Mouse (Mus musculus) liver, postnatal 0 days (tissue): Measurements from ENCODE around the gene Cttn. TPM values are rescaled to one million over a fixed set of nuclear protein-coding genes. Genes with fewer than 3 reads are reported as not detected.

Experiments used
- ATAC-seq: fragments of 200-750 bp; cut with Nextera tagmentation; 2 replicates; pipeline ENCODE4 v1.8.0; 2017; ENCODE audit warnings: mild to moderate bottlenecking, moderate library complexity
- DNase-seq: peaks from one replicate; pipeline ENCODE4 v3.0.0-alpha.2; 2016
- H3K27ac ChIP-seq: fragments of 300-500 bp; sonication (generic); 2 replicates; pipeline ENCODE4 v1.5.1; 2014; ENCODE audit warnings: antibody characterized with exemption, moderate library complexity, mild to moderate bottlenecking, low read depth
- H3K27me3 ChIP-seq: fragments of 300-500 bp; sonication (generic); 2 replicates; pipeline ENCODE4 v1.6.1; 2014; ENCODE audit warnings: low read length, control low read depth, mixed read lengths; ENCODE audit not compliant: insufficient read depth
- H3K36me3 ChIP-seq: fragments of 300-500 bp; sonication (generic); replicated peaks from 2 replicates; pipeline ENCODE4 v1.6.1; 2014; ENCODE audit warnings: mild to moderate bottlenecking, control low read depth, low read length, moderate library complexity, mixed read lengths; ENCODE audit not compliant: insufficient read depth
- H3K4me1 ChIP-seq: fragments of 300-500 bp; sonication (generic); 2 replicates; pipeline ENCODE4 v1.6.1; 2014; ENCODE audit warnings: antibody characterized with exemption, mild to moderate bottlenecking, control low read depth; ENCODE audit not compliant: insufficient read depth
- H3K4me2 ChIP-seq: fragments of 300-500 bp; sonication (generic); 2 replicates; pipeline ENCODE4 v1.6.1; 2014; ENCODE audit warnings: low read depth, mild to moderate bottlenecking, low read length, moderate library complexity, mixed read lengths
- H3K4me3 ChIP-seq: fragments of 300-500 bp; sonication (generic); 2 replicates; pipeline ENCODE4 v1.5.1; 2014; ENCODE audit warnings: low read depth, low read length
- H3K9ac ChIP-seq: fragments of 300-500 bp; sonication (generic); replicated peaks from 2 replicates; pipeline ENCODE4 v1.6.1; 2014; ENCODE audit warnings: mild to moderate bottlenecking, moderate library complexity
- H3K9me3 ChIP-seq: fragments of 300-500 bp; sonication (generic); 2 replicates; pipeline ENCODE4 v1.6.1; 2016; ENCODE audit warnings: mild to moderate bottlenecking, control low read depth, low read length, mixed read lengths
- CTCF ChIP-seq: sonication (generic); IDR thresholded peaks from 2 replicates; pipeline ENCODE4 v1.5.1; 2016; ENCODE audit warnings: antibody characterized with exemption, low read depth
- EP300 ChIP-seq: IDR thresholded peaks from 2 replicates; pipeline ENCODE4 v1.6.1; 2016; ENCODE audit warnings: antibody characterized with exemption, low read depth, mild to moderate bottlenecking
- WGBS: fragments of 180-500 bp; shearing (Covaris S2); extraction: QIAGEN DNeasy Blood & Tissue Kit; methylation state at CpG from one replicate; pipeline ENCODE4 v1.1.7; 2014; ENCODE audit not compliant: insufficient replicate concordance; 5-methylcytosine and 5-hydroxymethylcytosine counted together
- polyA plus RNA-seq: library from polyadenylated mRNA; unstranded; fragments of >200 nt; fragmentation: Nextera tagmentation; extraction: Ambion mirVana; gene quantifications from 2 replicates; pipeline ENCODE4 v1.2.1, GENCODE M21; 2015

Gene Cttn
- polyA plus RNA-seq, 1 experiment from 2014 or later, result 29.0 TPM

DNA sequence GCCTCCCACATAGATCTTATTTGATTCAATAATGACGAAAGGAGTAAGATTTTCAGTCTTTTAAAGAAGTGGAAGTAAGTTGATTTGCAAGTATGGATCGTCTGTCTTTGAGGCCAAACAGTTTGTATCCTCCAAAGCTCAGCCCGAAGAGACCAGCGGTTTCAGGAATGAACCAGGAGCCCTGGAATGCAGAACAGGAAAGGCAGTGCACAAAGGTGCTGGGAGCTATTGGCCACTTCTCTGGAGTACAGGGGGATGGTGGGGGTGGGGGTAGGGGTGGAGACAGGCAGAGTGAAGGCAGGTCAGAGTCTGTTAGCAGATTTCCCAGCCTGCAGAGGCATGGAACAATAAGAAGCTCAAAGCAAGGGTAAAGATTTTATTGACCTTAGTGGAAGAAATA lies 2.7 kb upstream of the Cttn start:
- H3K9me3 ChIP-seq, result no peaks in the 10 kb centered on the region
- WGBS, result 61% methylated on average over 4 of the region's 4 CpGs
- H3K4me3 ChIP-seq, result no peak overlapping the region
- no peak for TF ChIP-seq EP300
- TF ChIP-seq CTCF, result no peak
- no peak for ATAC-seq
- no peak overlapping the region for H3K27ac ChIP-seq
- no peaks in the 10 kb centered on the region for H3K27me3 ChIP-seq
- peaks cover 15% of the 10 kb centered on the region for H3K4me1 ChIP-seq
- peaks cover 12% of the 10 kb centered on the region; the same call in 1 of the 2 replicates for H3K36me3 ChIP-seq
- DNase-seq, result no peak
- H3K4me2 ChIP-seq, result no peak overlapping the region
- no peak overlapping the region for H3K9ac ChIP-seq

DNA sequence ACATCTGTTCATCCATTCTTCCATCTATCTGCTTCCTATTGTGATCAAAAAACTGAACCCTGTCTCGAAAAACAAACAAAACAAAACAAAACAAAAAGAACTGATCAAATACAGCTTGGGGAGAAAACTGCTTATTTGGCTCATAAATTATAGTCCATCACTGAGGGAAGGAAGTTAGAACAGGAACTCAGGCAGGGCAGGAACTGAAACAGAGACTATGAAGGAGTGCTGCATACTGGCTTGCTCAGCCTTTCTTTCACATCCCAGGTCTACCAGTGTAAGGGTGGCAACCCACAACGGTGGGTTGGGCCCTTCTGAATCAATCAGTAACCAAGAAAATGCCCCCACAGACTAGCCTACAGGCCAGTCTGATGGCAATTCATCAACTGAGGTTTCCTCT lies 294 bp upstream of the Cttn start:
- WGBS, result 54% methylated on average over 2 of the region's 2 CpGs
- H3K4me1 ChIP-seq, result peaks cover 15% of the 10 kb centered on the region
- H3K27me3 ChIP-seq, result no peaks in the 10 kb centered on the region
- no peak for TF ChIP-seq CTCF
- no peak for TF ChIP-seq EP300
- H3K9me3 ChIP-seq, result no peaks in the 10 kb centered on the region
- H3K36me3 ChIP-seq, result peaks cover 4% of the 10 kb centered on the region; the same call in 1 of the 2 replicates
- ATAC-seq (no peak), DNase-seq (no peak)
- H3K27ac ChIP-seq, result peak overlapping the region; percentile 78
- H3K9ac ChIP-seq, result peak overlapping the region; percentile 80
- peak overlapping the region; percentile 75 for H3K4me2 ChIP-seq
- H3K4me3 ChIP-seq, result peak overlapping the region; percentile 80

GRCm38 (mm10) chr7:144469908-144470544 lies 783 bp downstream of the Cttn start:
- 10% methylated on average over 31 of the region's 31 CpGs for WGBS
- peaks cover under 1% of the 10 kb centered on the region; the same call in 1 of the 2 replicates for H3K36me3 ChIP-seq
- no peak for TF ChIP-seq CTCF
- no peak for TF ChIP-seq EP300
- DNase-seq (no peak), ATAC-seq (peak; percentile 27)
- H3K4me3 ChIP-seq, result peak overlapping the region; percentile 80
- H3K9ac ChIP-seq, result peak overlapping the region; percentile 80
- H3K27me3 ChIP-seq, result no peaks in the 10 kb centered on the region
- H3K4me1 ChIP-seq, result peaks cover 15% of the 10 kb centered on the region
- peak overlapping the region; percentile 78 for H3K27ac ChIP-seq
- no peaks in the 10 kb centered on the region for H3K9me3 ChIP-seq
- peak overlapping the region; percentile 75 for H3K4me2 ChIP-seq

DNA sequence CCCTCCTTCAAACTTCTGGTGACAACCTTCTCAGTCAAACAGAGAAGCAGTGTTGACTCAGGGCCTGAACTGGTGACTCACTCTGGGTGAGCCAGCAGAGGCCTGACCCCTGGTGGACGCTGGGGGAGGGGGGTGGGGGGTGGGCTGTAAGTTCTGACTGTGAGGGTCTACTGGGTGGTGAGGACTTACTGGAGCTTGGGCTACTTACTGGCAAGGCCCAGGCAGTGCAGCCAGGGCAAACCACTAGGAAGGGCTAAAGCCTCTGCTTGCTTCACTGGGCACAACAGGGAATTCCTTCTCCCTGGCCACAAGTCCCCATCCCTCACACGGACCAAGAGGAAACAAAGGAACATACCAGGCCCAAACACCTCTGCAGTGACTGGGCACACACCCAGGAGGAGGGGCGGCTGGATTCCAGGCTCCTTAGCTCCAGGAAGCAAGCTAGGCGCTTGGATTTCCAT lies 1.6 kb downstream of the Cttn start:
- H3K4me1 ChIP-seq, result peaks cover 15% of the 10 kb centered on the region

DNA sequence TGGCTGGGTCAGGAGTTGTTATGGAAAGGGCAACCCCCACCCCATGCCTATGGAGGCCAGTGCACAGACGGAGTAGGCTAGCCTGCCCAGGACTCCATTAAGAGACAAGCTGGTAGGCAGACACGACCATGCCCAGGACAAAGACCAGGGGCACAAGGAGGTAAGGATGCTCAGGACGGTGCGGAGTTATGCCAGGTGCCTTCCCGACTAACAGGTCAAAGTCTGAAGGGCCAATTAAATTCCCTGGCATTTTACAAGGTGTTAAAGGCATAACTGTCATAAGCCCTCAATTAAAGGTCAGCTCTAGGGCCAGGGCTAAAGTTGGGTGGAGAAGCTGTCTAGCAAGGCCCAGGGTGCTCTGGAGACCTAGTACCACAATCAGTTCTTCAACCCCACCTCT lies 2.1 kb downstream of the Cttn start:
- Histone ChIP-seq H3K9me3 (no peaks in the 10 kb centered on the region), H3K27me3 (no peaks in the 10 kb centered on the region), H3K4me3 (no peak overlapping the region), H3K36me3 (peaks cover 6% of the 10 kb centered on the region; the same call in 1 of the 2 replicates), H3K4me2 (no peak overlapping the region), H3K27ac (no peak overlapping the region; the same call in 1 of the 2 replicates), H3K9ac (peak overlapping the region; percentile 30; the same call in 1 of the 2 replicates), H3K4me1 (peaks cover 15% of the 10 kb centered on the region)
- TF ChIP-seq EP300, result no peak
- TF ChIP-seq CTCF, result no peak
- ATAC-seq (no peak), DNase-seq (no peak)
- 78% methylated on average over 5 of the region's 5 CpGs for WGBS

More for the DNA sequence above, 1.6 kb downstream of the Cttn start:
- Histone ChIP-seq H3K9ac (peak overlapping the region; percentile 80), H3K27ac (peak overlapping the region; percentile 78), H3K4me2 (peak overlapping the region; percentile 75), H3K36me3 (peaks cover 6% of the 10 kb centered on the region; the same call in 1 of the 2 replicates), H3K27me3 (no peaks in the 10 kb centered on the region), H3K4me3 (peak overlapping the region; percentile 80; the same call in 1 of the 2 replicates), H3K9me3 (no peaks in the 10 kb centered on the region)
- no peak for TF ChIP-seq EP300
- peak; percentile 32 for TF ChIP-seq CTCF
- DNase-seq (no peak), ATAC-seq (peak; percentile 20; the same call in 1 of the 2 replicates)
- 48% methylated on average over 4 of the region's 4 CpGs for WGBS

DNA sequence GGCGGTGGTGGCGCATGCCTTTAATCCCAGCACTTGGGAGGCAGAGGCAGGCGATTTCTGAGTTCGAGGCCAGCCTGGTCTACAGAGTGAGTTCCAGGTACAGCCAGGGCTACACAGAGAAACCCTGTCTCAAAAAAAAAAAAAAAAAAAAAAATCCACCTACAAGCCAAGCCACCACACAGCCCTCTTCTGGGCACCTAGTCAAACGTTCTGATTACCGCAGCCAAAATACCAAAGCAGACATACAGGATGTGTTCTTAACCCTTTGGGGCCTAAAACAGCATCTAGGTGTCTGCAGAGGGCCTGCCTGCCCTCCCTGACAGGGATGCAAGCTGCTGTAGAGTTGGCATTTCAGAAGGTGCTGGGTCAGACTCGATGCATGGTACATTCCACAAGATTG lies 8.2 kb downstream of the Cttn start:
- H3K27ac ChIP-seq, result no peak overlapping the region
- ATAC-seq, result no peak
- H3K4me1 ChIP-seq, result no peaks in the 10 kb centered on the region
- no peaks in the 10 kb centered on the region for H3K27me3 ChIP-seq
- H3K4me3 ChIP-seq, result no peak overlapping the region
- H3K9me3 ChIP-seq, result no peaks in the 10 kb centered on the region
- H3K36me3 ChIP-seq, result peaks cover 53% of the 10 kb centered on the region
- WGBS, result 76% methylated on average over 7 of the region's 7 CpGs
- H3K9ac ChIP-seq, result no peak overlapping the region
- no peak overlapping the region for H3K4me2 ChIP-seq
- no peak for TF ChIP-seq EP300
- no peak for TF ChIP-seq CTCF
- no peak for DNase-seq
